Mouse (Mus musculus) embryonic facial prominence, embryonic 10.5 days (tissue): Measurements from ENCODE around the gene Kat8. TPM values are rescaled to one million over a fixed set of nuclear protein-coding genes. Genes with fewer than 3 reads are reported as not detected.

Source experiments
- polyA plus RNA-seq: library from polyadenylated mRNA; unstranded; fragments of >200 nt; fragmentation: Nextera tagmentation; extraction: Ambion mirVana; gene quantifications from 2 replicates; pipeline ENCODE4 v1.2.1, GENCODE M21; 2016

Gene Kat8
- polyA plus RNA-seq, 1 experiment from 2014 or later, result 48.7 TPM

Other genes with a start within 250 kb of the Kat8 start
- gene Bcl7c, start 203.6 kb upstream of the Kat8 start, polyA plus RNA-seq, result 60.2 and 70.0 TPM in 2 replicates
- 9.4 and 10.7 TPM in 2 replicates for gene Ctf1, start 199.8 kb upstream of the Kat8 start, polyA plus RNA-seq
- 0.19 TPM in 2 replicates for gene Ctf2, start 180.3 kb upstream of the Kat8 start, polyA plus RNA-seq
- 8.9 and 9.0 TPM in 2 replicates for gene Fbxl19, start 168.0 kb upstream of the Kat8 start, polyA plus RNA-seq
- gene Orai3, start 142.7 kb upstream of the Kat8 start, polyA plus RNA-seq, result 12.9 and 13.6 TPM in 2 replicates
- 14.7 and 15.2 TPM in 2 replicates for gene Setd1a, start 135.8 kb upstream of the Kat8 start, polyA plus RNA-seq
- not detected in 2 replicates for gene Gm49388, start 126.9 kb upstream of the Kat8 start, polyA plus RNA-seq
- 6.8 and 8.0 TPM in 2 replicates for gene Hsd3b7, start 111.9 kb upstream of the Kat8 start, polyA plus RNA-seq
- gene Stx4a, start 88.2 kb upstream of the Kat8 start, polyA plus RNA-seq, result 22.5 and 29.3 TPM in 2 replicates
- gene Stx1b, start 88.0 kb upstream of the Kat8 start, polyA plus RNA-seq, result 4.7 and 6.5 TPM in 2 replicates
- 19.9 and 21.8 TPM in 2 replicates for gene Zfp646, start 36.3 kb upstream of the Kat8 start, polyA plus RNA-seq
- 42.5 and 49.1 TPM in 2 replicates for gene Zfp668, start 35.7 kb upstream of the Kat8 start, polyA plus RNA-seq
- 0.64 and 0.79 TPM in 2 replicates for gene Prss53, start 21.5 kb upstream of the Kat8 start, polyA plus RNA-seq
- gene Gm21974, start 17.1 kb upstream of the Kat8 start, polyA plus RNA-seq, result not detected in 2 replicates
- 47.6 and 59.1 TPM in 2 replicates for gene Vkorc1, start 16.9 kb upstream of the Kat8 start, polyA plus RNA-seq
- 111 and 119 TPM in 2 replicates for gene Bckdk, start 8.4 kb upstream of the Kat8 start, polyA plus RNA-seq
- gene Prss8, start 17.6 kb downstream of the Kat8 start, polyA plus RNA-seq, result 14.8 and 15.8 TPM in 2 replicates
- 10.7 and 12.9 TPM in 2 replicates for gene Prss36, start 34.2 kb downstream of the Kat8 start, polyA plus RNA-seq
- 349 and 372 TPM in 2 replicates for gene Fus, start 54.9 kb downstream of the Kat8 start, polyA plus RNA-seq
- gene Pycard, start 81.4 kb downstream of the Kat8 start, polyA plus RNA-seq, result 5.8 and 6.2 TPM in 2 replicates
- gene Trim72, start 91.4 kb downstream of the Kat8 start, polyA plus RNA-seq, result not detected in 2 replicates
- gene Itgam, start 150.1 kb downstream of the Kat8 start, polyA plus RNA-seq, result 0.50 and 0.52 TPM in 2 replicates
- gene Gm49368, start 150.2 kb downstream of the Kat8 start, polyA plus RNA-seq, result not detected in 2 replicates
- gene Itgax, start 217.0 kb downstream of the Kat8 start, polyA plus RNA-seq, result not detected in 2 replicates
- not detected in 2 replicates for gene Itgad, start 241.9 kb downstream of the Kat8 start, polyA plus RNA-seq